Mouse (Mus musculus): ENCODE results near the gene Tmc7. TPM values are rescaled to one million over a fixed set of nuclear protein-coding genes. Genes with fewer than 3 reads are reported as not detected.
A peak's percentile ranks its signal among the peaks of the same experiment; 100 is the strongest.

Gene Tmc7
- total RNA-seq, 1 experiment = 2.9 TPM

DNA sequence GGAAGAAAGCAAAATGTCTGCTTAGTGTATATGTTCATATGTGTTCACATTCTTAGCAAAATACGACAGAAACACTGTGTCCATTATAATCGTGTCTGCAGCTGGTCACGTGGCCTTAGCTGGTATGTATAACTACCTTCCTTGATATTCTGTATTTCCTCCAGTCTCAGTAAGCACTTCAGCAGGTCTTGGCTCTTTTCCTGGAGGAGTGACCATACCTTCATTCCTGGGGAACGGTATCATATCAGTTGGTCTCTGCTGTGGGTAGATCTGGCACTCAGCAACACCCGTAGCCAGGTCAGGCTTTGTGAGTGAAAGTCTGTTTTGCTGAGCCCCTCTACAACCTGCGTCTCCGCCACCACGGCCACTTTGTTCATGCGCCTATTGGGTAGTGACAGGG, 90.6 kb downstream of the Tmc7 start:
- no peak for DNase-seq (ENCODE audit: low read depth, low spot score)
- in situ Hi-C loops (cut with MboI; ENCODE audit: low sequenced_read_pairs in 2 of 2, unreplicated experiment in 2 of 2) = no loop called here
- Histone ChIP-seq H3K9ac (ENCODE audit: insufficient read depth, low read depth, low read length, poor library complexity, severe bottlenecking) (no peak overlapping the region), H3K4me1 (ENCODE audit: control insufficient read depth in 2 of 2, insufficient read depth in 2 of 2, low read length in 2 of 2, poor library complexity in 1 of 2) (peaks cover 0 to 7% of the 10 kb centered on the region in 2 experiments; a peak in 2 of 4 replicates), H3K36me3 (ENCODE audit: control insufficient read depth, insufficient read depth, low read length, poor library complexity, severe bottlenecking) (no peaks in the 10 kb centered on the region), H3K4me3 (ENCODE audit: insufficient read depth in 1 of 2, low read depth in 1 of 2, low read length in 2 of 2, poor library complexity in 1 of 2, severe bottlenecking in 1 of 2) (no peak overlapping the region), H3K27ac (ENCODE audit: insufficient read depth, low read depth, low read length, poor library complexity, severe bottlenecking) (no peak overlapping the region), H3K9me3 (ENCODE audit: control insufficient read depth, insufficient read depth, low read depth, low read length) (no peaks in the 10 kb centered on the region)
- TF ChIP-seq CHD2 (IDR thresholded peaks at IDR 0.05; ENCODE audit: low read depth, low read length) (no peak), ZNF384 (IDR thresholded peaks at IDR 0.05; ENCODE audit: low read depth, low read length) (no peak), ZC3H11A (IDR thresholded peaks at IDR 0.05; ENCODE audit: borderline replicate concordance, low read depth, low read length) (no peak), HCFC1 (IDR thresholded peaks at IDR 0.05; ENCODE audit: borderline replicate concordance, insufficient read depth, low read length) (no peak), MAFK (IDR thresholded peaks at IDR 0.05; ENCODE audit: insufficient read depth, low read depth, low read length) (no peak)

GRCm38 (mm10) chr7:118491431-118492147, 92.9 kb downstream of the Tmc7 start, which contains the start of gene Itpripl2:
Itpripl2 (minus strand) TSS chr7:118491975.
- in situ Hi-C loops (cut with MboI; ENCODE audit: low sequenced_read_pairs in 2 of 2, unreplicated experiment in 2 of 2) = no loop called here
- H3K4me1 ChIP-seq (ENCODE audit: control insufficient read depth in 2 of 2, insufficient read depth in 2 of 2, low read length in 2 of 2, poor library complexity in 1 of 2) = peaks cover 0 to 7% of the 10 kb centered on the region in 2 experiments; a peak in 2 of 4 replicates
- H3K4me3 ChIP-seq (ENCODE audit: insufficient read depth in 1 of 2, low read depth in 1 of 2, low read length in 2 of 2, poor library complexity in 1 of 2, severe bottlenecking in 1 of 2) = peak within 1 kb of the TSS; percentile 63 to 69
- H3K9ac ChIP-seq (ENCODE audit: insufficient read depth, low read depth, low read length, poor library complexity, severe bottlenecking) = peak within 1 kb of the TSS; percentile 63
- no peaks in the 10 kb centered on the region for H3K9me3 ChIP-seq (ENCODE audit: control insufficient read depth, insufficient read depth, low read depth, low read length)
- no peaks in the 10 kb centered on the region for H3K36me3 ChIP-seq (ENCODE audit: control insufficient read depth, insufficient read depth, low read length, poor library complexity, severe bottlenecking)
- peak; percentile 44 for DNase-seq (ENCODE audit: low read depth, low spot score)
- no peak within 1 kb of the TSS for H3K27ac ChIP-seq (ENCODE audit: insufficient read depth, low read depth, low read length, poor library complexity, severe bottlenecking)
- TF ChIP-seq MAFK (IDR thresholded peaks at IDR 0.05; ENCODE audit: insufficient read depth, low read depth, low read length) (no peak), ZNF384 (IDR thresholded peaks at IDR 0.05; ENCODE audit: low read depth, low read length) (no peak), ZC3H11A (IDR thresholded peaks at IDR 0.05; ENCODE audit: borderline replicate concordance, low read depth, low read length) (no peak), HCFC1 (IDR thresholded peaks at IDR 0.05; ENCODE audit: borderline replicate concordance, insufficient read depth, low read length) (no peak), CHD2 (IDR thresholded peaks at IDR 0.05; ENCODE audit: low read depth, low read length) (no peak)

DNA sequence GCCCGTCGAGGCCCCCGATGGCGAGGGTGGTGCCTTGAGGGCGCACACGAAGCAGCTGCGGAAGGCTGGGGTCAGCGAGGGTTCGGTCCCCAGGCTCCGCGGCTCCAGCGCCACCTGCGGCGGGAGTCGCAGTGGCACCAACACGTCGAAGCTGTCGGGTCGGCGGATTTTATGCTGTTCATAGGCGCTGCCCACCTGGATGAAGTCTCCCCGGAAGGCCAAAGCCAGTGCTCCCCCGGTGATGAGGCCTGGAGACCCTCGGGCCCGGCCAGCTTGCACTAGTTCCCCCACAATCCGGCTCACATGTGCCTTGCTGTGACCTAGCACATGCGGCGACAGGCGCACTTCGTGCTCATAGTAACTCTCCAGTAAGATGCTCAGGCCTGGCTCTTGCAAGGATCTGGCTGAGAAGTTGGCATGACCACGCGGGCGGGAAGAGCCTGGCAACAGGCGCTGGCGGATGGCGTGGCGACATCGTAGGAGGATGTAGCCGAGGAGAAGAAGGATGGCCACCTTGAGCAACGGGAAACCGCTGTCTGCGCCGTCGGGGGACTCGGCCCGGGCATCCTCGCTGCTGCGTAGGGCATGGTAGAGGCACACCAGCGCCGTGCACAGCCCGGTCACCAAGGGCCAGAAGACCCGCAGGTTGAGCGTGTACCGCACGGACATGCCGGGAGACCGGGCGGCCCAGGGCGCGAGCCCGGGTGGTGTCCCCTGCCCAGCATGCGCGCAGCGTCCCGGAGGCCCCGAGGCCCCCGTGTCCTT, 93.7 kb downstream of the Tmc7 start:
- in situ Hi-C loops (cut with MboI; ENCODE audit: low sequenced_read_pairs in 2 of 2, unreplicated experiment in 2 of 2) = no loop called here
- peak; percentile 30 for DNase-seq (ENCODE audit: low read depth, low spot score)

DNA sequence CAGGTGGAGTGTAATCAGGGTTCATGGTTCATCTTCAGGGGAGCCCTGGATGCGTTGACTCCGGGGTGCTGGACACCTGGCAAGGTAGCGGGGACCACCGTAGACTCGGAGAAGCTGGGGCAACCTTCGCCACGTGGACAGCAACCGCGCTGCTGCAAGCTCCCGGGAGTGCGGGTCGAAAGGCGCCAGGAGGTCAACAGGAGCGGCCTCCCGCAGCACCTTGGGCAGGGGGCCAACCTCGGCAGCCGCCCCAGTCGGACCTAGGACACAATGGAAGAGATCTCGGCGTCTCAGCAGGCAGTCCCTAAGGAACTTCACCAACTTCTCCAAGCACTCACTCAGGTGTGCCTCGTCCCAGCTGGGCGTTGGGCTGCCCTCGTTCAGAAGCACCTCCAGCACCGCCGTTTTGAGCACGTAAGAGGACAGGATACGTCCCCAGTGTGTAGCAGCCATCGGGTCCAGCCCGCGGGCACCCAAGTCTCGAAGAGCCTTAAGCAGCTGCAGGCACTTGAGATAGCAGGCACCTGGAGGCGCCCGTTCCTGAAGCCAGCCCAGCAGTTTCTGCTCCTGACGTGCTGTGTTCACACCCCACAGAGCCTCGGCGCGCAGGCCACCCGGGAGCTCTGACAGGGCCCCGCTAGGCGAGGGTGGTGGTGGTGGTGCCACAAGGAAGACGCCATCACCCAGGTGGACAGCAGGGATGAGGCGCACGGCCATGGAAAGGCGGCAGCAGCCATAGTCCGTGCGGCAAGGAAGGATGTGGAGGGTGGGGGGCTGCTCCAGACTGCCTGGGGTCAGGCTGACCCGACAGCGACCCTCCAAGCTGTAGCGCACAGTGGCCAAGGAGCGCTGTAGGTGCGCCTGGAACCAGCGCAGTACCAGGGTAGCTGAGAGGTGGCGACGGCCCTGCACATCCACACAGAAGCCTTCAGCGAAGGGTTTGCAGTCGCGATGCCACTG, 94.5 kb downstream of the Tmc7 start:
- TF ChIP-seq MAFK (IDR thresholded peaks at IDR 0.05; ENCODE audit: insufficient read depth, low read depth, low read length) (no peak), HCFC1 (IDR thresholded peaks at IDR 0.05; ENCODE audit: borderline replicate concordance, insufficient read depth, low read length) (no peak), ZNF384 (IDR thresholded peaks at IDR 0.05; ENCODE audit: low read depth, low read length) (no peak), ZC3H11A (IDR thresholded peaks at IDR 0.05; ENCODE audit: borderline replicate concordance, low read depth, low read length) (no peak), CHD2 (IDR thresholded peaks at IDR 0.05; ENCODE audit: low read depth, low read length) (no peak)
- H3K27ac ChIP-seq (ENCODE audit: insufficient read depth, low read depth, low read length, poor library complexity, severe bottlenecking) = no peak overlapping the region
- H3K9ac ChIP-seq (ENCODE audit: insufficient read depth, low read depth, low read length, poor library complexity, severe bottlenecking) = no peak overlapping the region
- DNase-seq (ENCODE audit: low read depth, low spot score) = peak; percentile 16
- no peaks in the 10 kb centered on the region for H3K9me3 ChIP-seq (ENCODE audit: control insufficient read depth, insufficient read depth, low read depth, low read length)
- no peaks in the 10 kb centered on the region for H3K36me3 ChIP-seq (ENCODE audit: control insufficient read depth, insufficient read depth, low read length, poor library complexity, severe bottlenecking)
- H3K4me3 ChIP-seq (ENCODE audit: insufficient read depth in 1 of 2, low read depth in 1 of 2, low read length in 2 of 2, poor library complexity in 1 of 2, severe bottlenecking in 1 of 2) = peak overlapping the region; percentile 63 to 69; a peak in 3 of 4 replicates
- H3K4me1 ChIP-seq (ENCODE audit: control insufficient read depth in 2 of 2, insufficient read depth in 2 of 2, low read length in 2 of 2, poor library complexity in 1 of 2) = peaks cover 0 to 7% of the 10 kb centered on the region in 2 experiments; a peak in 2 of 4 replicates
- in situ Hi-C loops (cut with MboI; ENCODE audit: low sequenced_read_pairs in 2 of 2, unreplicated experiment in 2 of 2) = no loop called here

More for the DNA sequence above, 93.7 kb downstream of the Tmc7 start:
- H3K4me1 ChIP-seq (ENCODE audit: control insufficient read depth in 2 of 2, insufficient read depth in 2 of 2, low read length in 2 of 2, poor library complexity in 1 of 2) = peaks cover 0 to 7% of the 10 kb centered on the region in 2 experiments; a peak in 2 of 4 replicates
- H3K27ac ChIP-seq (ENCODE audit: insufficient read depth, low read depth, low read length, poor library complexity, severe bottlenecking) = no peak overlapping the region
- TF ChIP-seq MAFK (IDR thresholded peaks at IDR 0.05; ENCODE audit: insufficient read depth, low read depth, low read length) = no peak
- no peaks in the 10 kb centered on the region for H3K9me3 ChIP-seq (ENCODE audit: control insufficient read depth, insufficient read depth, low read depth, low read length)
- peak overlapping the region; percentile 63 to 69 for H3K4me3 ChIP-seq (ENCODE audit: insufficient read depth in 1 of 2, low read depth in 1 of 2, low read length in 2 of 2, poor library complexity in 1 of 2, severe bottlenecking in 1 of 2)
- H3K36me3 ChIP-seq (ENCODE audit: control insufficient read depth, insufficient read depth, low read length, poor library complexity, severe bottlenecking) = no peaks in the 10 kb centered on the region
- H3K9ac ChIP-seq (ENCODE audit: insufficient read depth, low read depth, low read length, poor library complexity, severe bottlenecking) = peak overlapping the region; percentile 63; the same call in 1 of the 2 replicates
